Mouse (Mus musculus) lung, embryonic 16.5 days (tissue): ENCODE results near the gene Selenot. TPM values are rescaled to one million over a fixed set of nuclear protein-coding genes. Genes with fewer than 3 reads are reported as not detected.
"Not testable (repeated sequence)": the region's sequence is repeated elsewhere in the genome, so short reads cannot be mapped to it uniquely, and the experiment has no call there.

Experiments used
- ATAC-seq: fragments of 200-750 bp; cut with Nextera tagmentation; 2 replicates; pipeline ENCODE4 v1.8.0; 2017; ENCODE audit warnings: low read depth, mild to moderate bottlenecking, moderate library complexity
- H3K27ac ChIP-seq: fragments of 300-500 bp; sonication (generic); 2 replicates; pipeline ENCODE4 v1.5.1; 2014; ENCODE audit warnings: mild to moderate bottlenecking, control low read depth, low read length
- H3K27me3 ChIP-seq: fragments of 300-500 bp; sonication (generic); 2 replicates; pipeline ENCODE4 v1.6.1; 2014; ENCODE audit warnings: low read depth, low read length, mixed read lengths; ENCODE audit not compliant: control insufficient read depth, insufficient read depth
- H3K36me3 ChIP-seq: fragments of 300-500 bp; sonication (generic); 2 replicates; pipeline ENCODE4 v1.6.1; 2014; ENCODE audit warnings: low read length; ENCODE audit not compliant: control insufficient read depth, insufficient read depth
- H3K4me1 ChIP-seq: fragments of 300-500 bp; sonication (generic); replicated peaks from 2 replicates; pipeline ENCODE4 v1.6.1; 2014; ENCODE audit warnings: low read length, mixed read lengths; ENCODE audit not compliant: control insufficient read depth, insufficient read depth
- H3K4me2 ChIP-seq: fragments of 300-500 bp; sonication (generic); 2 replicates; pipeline ENCODE4 v1.6.1; 2014; ENCODE audit warnings: low read depth, low read length, control low read depth
- H3K4me3 ChIP-seq: fragments of 300-500 bp; sonication (generic); 2 replicates; pipeline ENCODE4 v1.5.1; 2014; ENCODE audit warnings: mild to moderate bottlenecking, low read length, control low read depth
- H3K9ac ChIP-seq: fragments of 300-500 bp; sonication (generic); 2 replicates; pipeline ENCODE4 v1.6.1; 2014; ENCODE audit warnings: low read length, control low read depth
- H3K9me3 ChIP-seq: fragments of 300-500 bp; sonication (generic); 2 replicates; pipeline ENCODE4 v1.6.1; 2016; ENCODE audit warnings: low read length; ENCODE audit not compliant: control insufficient read depth
- WGBS: fragments of 180-500 bp; shearing (Covaris S2); extraction: QIAGEN DNeasy Blood & Tissue Kit; methylation state at CpG from one replicate; pipeline ENCODE4 v1.1.7; 2014; 5-methylcytosine and 5-hydroxymethylcytosine counted together
- polyA plus RNA-seq: library from polyadenylated mRNA; unstranded; fragments of >200 nt; fragmentation: Nextera tagmentation; extraction: Ambion mirVana; gene quantifications from 2 replicates; pipeline ENCODE4 v1.2.1, GENCODE M21; 2015

Selenot gene
- polyA plus RNA-seq, 1 experiment from 2014 or later = 20.3 TPM

DNA sequence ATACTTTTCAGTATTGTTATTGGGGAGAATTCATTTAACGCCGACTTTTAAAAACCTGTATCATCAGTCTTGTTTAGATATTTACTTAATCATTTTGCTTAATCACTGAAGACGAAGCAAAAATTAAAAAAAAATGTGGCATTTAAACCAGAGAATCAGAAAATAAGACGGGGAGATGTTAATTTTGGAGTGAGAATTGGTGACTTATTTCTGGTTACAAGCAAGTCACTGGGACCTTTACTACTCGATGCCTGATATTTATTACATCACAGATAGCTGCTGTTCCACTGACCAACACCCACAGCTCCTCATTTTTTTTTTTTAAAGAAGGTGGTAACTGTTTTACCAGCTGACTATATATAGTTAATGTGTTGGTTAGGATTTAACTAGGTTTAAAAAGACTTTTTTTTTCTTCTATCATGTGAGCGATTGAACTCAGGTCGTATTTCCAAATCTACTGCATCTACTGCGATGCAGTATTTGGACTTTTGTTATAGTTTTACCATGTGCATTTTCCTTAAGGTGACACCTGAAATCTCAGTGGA is 1.1 kb downstream of the Selenot start:
- peak overlapping the region; percentile 99 for H3K9ac ChIP-seq

DNA sequence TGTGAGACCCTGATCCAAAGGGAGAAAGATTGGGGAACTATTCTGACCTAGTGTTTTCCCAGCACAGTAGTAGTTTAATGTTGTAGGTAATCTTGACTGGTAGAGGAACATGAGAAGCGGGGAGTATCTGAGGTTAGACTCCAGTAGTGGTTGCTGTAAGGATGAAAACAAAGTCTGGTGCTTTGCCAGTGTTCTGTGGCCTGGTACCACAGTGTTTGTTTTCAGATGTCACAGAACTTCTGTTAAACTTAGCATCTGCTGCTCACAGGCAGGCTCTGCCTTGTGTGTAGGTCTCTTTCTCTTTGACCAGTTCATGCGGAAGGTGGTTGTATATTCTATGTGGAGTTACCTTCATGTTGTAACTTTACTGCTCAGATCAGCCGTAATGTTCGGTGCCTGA is 5.1 kb downstream of the Selenot start:
- Histone ChIP-seq H3K4me3 (no peak overlapping the region), H3K4me1 (peaks cover 6% of the 10 kb centered on the region; the same call in 1 of the 2 replicates), H3K4me2 (no peak overlapping the region), H3K36me3 (peaks cover 9% of the 10 kb centered on the region; the same call in 1 of the 2 replicates), H3K9me3 (no peaks in the 10 kb centered on the region), H3K27ac (no peak overlapping the region), H3K9ac (no peak overlapping the region), H3K27me3 (no peaks in the 10 kb centered on the region)
- 78% methylated on average over 4 of the region's 4 CpGs for WGBS
- no peak for ATAC-seq

More for the DNA sequence above, 1.1 kb downstream of the Selenot start:
- Histone ChIP-seq H3K27me3 (no peaks in the 10 kb centered on the region), H3K36me3 (0 out of 2 replicates have a peak, but pooled peaks cover 3% of the 10 kb centered on the region), H3K9me3 (no peaks in the 10 kb centered on the region), H3K27ac (no peak overlapping the region), H3K4me2 (peak overlapping the region; percentile 62), H3K4me3 (peak overlapping the region; percentile 92), H3K4me1 (peaks cover 6% of the 10 kb centered on the region; the same call in 1 of the 2 replicates)
- ATAC-seq = no peak
- 8% methylated on average over 8 of the region's 8 CpGs for WGBS

DNA sequence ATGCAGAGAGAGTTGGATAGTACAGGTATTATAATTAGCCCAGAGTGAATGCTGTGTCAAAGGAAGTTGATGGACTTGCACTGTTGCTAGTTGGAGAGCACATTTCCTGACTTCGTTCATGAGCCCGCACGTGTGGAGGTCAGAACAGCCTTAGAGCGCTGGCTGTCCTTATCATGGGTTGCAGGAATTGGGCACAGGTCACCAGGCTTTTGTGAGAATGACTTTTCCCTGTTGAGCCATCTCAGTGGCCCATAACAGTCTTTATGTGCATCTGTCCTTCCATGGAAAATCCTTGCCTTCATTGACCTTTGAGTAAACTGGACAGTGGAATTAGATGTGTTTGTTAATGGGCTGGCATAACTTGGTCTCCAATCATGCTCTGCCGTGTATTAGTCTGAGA is 5.9 kb downstream of the Selenot start:
- no peaks in the 10 kb centered on the region for H3K27me3 ChIP-seq
- 78% methylated on average over 5 of the region's 5 CpGs for WGBS
- no peak overlapping the region for H3K27ac ChIP-seq

DNA sequence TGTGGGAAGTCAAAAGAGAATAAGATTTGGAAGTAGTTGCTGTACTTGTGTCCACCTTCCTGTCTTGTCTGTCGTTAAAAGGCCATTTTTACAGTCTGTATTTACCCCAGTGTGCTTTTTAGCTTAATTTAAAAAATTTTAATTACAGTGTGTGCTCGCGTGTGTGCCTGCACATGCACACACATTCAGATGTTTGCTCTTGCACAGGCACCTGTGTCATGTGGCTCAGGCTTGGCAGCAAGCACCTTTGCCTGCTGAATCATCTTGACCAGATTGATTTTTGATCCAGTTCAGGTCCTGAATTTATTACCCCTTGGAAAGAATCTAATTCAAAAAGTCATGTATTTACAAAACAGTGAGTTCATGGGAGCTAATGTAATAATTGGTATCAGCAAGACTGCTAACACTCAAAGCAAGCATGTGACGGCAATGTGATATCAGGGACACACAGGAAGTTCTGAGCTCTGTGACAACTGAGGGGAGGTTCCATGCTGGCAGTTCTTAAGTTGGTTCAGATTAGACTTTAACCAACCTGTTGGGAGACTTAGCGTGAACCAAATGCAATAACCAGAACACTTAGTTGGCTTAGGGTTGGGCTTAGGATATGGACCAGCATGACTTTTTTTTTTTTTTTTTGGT is 6.5 kb downstream of the Selenot start:
- no peak for ATAC-seq
- Histone ChIP-seq H3K27me3 (no peaks in the 10 kb centered on the region), H3K9me3 (no peaks in the 10 kb centered on the region), H3K9ac (no peak overlapping the region), H3K4me1 (peaks cover 3% of the 10 kb centered on the region; the same call in 1 of the 2 replicates), H3K4me3 (no peak overlapping the region), H3K27ac (no peak overlapping the region), H3K36me3 (peaks cover 9% of the 10 kb centered on the region; the same call in 1 of the 2 replicates), H3K4me2 (no peak overlapping the region)
- 81% methylated on average over 5 of the region's 5 CpGs for WGBS

More for the DNA sequence above, 5.9 kb downstream of the Selenot start:
- Histone ChIP-seq H3K36me3 (peaks cover 9% of the 10 kb centered on the region; the same call in 1 of the 2 replicates), H3K4me1 (peaks cover 6% of the 10 kb centered on the region; the same call in 1 of the 2 replicates), H3K4me2 (no peak overlapping the region), H3K9ac (no peak overlapping the region), H3K9me3 (no peaks in the 10 kb centered on the region), H3K4me3 (no peak overlapping the region)
- no peak for ATAC-seq

DNA sequence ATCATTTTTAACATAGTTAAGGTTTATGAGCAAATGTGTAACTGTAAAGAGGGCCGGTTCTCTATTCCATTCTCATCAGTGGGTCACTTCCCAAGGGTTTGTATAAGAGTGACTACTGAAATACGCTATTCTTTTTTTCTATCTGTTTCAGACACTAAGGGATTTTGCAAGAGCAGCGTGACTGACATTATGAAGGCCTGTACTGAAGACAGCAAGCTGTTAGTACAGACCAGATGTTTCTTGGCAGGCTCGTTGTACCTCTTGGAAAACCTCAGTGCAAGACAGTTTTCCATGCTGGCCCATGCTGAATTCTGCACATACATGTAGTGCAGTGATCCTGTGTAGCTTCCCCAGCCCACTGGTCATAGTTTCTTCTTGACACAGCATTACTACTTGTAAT is 14.1 kb downstream of the Selenot start:
- not testable (repeated sequence) for H3K27me3 ChIP-seq, H3K27ac ChIP-seq, H3K4me3 ChIP-seq, H3K4me2 ChIP-seq, H3K9me3 ChIP-seq, H3K9ac ChIP-seq, H3K4me1 ChIP-seq
- ATAC-seq = peak; percentile 61
- 73% methylated on average over 4 of the region's 4 CpGs for WGBS
- peaks cover 13% of the 10 kb centered on the region for H3K36me3 ChIP-seq

DNA sequence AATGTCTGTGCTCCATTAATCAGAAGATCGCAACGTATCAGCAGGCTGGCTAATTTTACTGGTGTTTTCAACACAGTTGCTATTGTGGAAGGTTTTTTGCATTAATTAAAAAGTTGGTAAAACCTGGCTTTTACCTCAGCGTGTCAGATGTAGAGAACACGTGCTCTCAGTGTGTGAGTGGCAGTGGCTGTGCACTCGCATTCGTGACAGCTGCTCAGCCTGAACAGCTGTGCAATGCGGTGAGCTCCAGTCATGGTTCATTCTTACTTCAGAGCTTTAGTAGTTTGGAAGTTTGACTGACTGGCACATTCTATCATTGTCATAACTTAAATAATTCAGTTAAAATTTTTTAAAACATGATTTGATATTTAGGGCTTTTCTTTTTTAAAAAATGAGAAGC is 16.2 kb downstream of the Selenot start:
- not testable (repeated sequence) for H3K9ac ChIP-seq, H3K4me1 ChIP-seq, H3K36me3 ChIP-seq, H3K4me3 ChIP-seq, H3K9me3 ChIP-seq, ATAC-seq, H3K27me3 ChIP-seq, H3K4me2 ChIP-seq, H3K27ac ChIP-seq
- 91% methylated on average over 7 of the region's 7 CpGs for whole genome bisulfite sequencing

DNA sequence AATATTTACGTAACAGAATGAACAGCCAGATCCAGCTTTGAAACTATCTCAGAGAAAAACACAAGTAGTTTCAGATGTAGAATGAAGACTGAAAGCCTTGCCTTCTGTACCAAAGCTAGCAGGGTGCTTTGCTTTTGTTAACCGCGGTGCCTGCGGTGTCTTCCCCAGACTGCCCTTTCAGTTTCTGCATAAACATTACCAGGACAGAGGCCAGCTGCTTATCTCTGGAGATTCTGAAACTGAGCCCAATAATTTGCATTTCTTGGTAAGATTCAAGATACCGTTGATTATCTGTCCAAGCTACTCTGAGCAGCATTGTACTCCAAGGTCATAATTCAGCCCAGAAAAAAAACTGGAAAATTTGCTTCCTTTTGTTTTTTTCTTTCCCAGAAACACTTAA is 17.2 kb downstream of the Selenot start:
- Histone ChIP-seq H3K27ac (no peak overlapping the region), H3K4me2 (no peak overlapping the region), H3K4me3 (no peak overlapping the region), H3K27me3 (no peaks in the 10 kb centered on the region), H3K9ac (no peak overlapping the region), H3K9me3 (no peaks in the 10 kb centered on the region), H3K4me1 (no peaks in the 10 kb centered on the region), H3K36me3 (peaks cover 7% of the 10 kb centered on the region; the same call in 1 of the 2 replicates)
- 58% methylated on average over 5 of the region's 5 CpGs for WGBS
- ATAC-seq = no peak

DNA sequence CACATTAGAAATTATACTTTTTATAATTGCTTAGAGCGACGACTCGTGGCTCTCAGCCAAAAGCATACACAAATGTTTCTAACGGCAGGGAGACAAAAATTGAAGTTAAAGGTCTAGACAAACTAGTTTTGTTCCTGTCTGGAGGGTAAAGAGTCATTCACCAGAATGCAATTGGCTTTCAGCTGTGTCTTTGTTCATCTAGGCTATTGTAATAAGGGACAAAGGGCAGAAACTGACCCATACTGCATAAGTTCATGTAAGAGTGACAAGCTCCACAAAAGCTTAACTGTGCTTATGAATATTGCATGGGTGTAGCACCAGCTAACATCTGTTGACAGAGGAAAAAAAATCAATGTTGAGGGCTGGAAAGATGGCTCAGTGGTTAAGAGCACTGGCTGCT is 32.1 kb downstream of the Selenot start:
- ATAC-seq = no peak
- no peak overlapping the region for H3K4me2 ChIP-seq
- no peaks in the 10 kb centered on the region for H3K9me3 ChIP-seq
- no peak overlapping the region for H3K27ac ChIP-seq
- no peaks in the 10 kb centered on the region for H3K36me3 ChIP-seq
- WGBS = 71% methylated on average over 4 of the region's 4 CpGs
- no peaks in the 10 kb centered on the region for H3K4me1 ChIP-seq
- no peak overlapping the region for H3K9ac ChIP-seq
- no peaks in the 10 kb centered on the region for H3K27me3 ChIP-seq
- H3K4me3 ChIP-seq = no peak overlapping the region

DNA sequence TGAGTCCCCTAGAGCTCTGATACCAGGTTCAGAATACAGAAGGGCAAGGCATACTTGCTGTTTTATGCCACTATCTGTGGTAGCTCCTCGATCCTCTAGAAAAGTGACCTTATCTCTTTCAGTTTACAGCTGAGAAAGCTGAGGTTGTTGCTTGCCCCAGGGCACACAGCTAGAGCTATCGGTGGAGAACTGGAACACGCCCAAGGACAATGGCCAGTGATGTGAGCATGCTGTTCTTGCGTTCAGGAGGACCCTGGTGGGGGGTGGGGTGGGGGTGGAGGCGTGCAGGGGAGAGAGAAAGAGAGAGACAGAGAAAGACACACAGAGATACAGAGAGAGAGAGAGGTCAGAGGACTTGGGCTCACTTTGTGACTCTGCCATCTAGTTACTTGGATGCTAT is 33.5 kb downstream of the Selenot start:
- no peaks in the 10 kb centered on the region for H3K27me3 ChIP-seq
- H3K27ac ChIP-seq = no peak overlapping the region
- no peaks in the 10 kb centered on the region for H3K9me3 ChIP-seq
- no peak overlapping the region for H3K4me2 ChIP-seq
- no peaks in the 10 kb centered on the region for H3K36me3 ChIP-seq
- no peak overlapping the region for H3K9ac ChIP-seq
- H3K4me3 ChIP-seq = no peak overlapping the region
- no peak for ATAC-seq
- WGBS = 83% methylated on average over 5 of the region's 5 CpGs
- no peaks in the 10 kb centered on the region for H3K4me1 ChIP-seq
